Mouse (Mus musculus) cerebellum, postnatal 36 days (tissue): ENCODE measurements at regions not wholly inside any gene's neighbourhood (a gene's known extent, or its start where the extent isn't known, plus 50 kb on each side); places are given as distances from the start of the nearest gene placed in this dataset.
A peak's percentile ranks its signal among the peaks of the same experiment; 100 is the strongest.

ENCODE experiments used
- DNase-seq, 2 experiments: peaks; one replicate each; pipeline ENCODE4 v3.0.0; 2021 to 2022; ENCODE audit warnings: mixed read lengths in 2 of 2

- DNase-seq, result no peak
These were observed 317.3 kb upstream of the C030005K15Rik start for GRCm38 (mm10) chr10:98043873-98044272.

- no peak for DNase-seq
These were observed 318.0 kb upstream of the C030005K15Rik start for GRCm38 (mm10) chr10:98044579-98044978.

- DNase-seq, result no peak
These were observed 346.9 kb upstream of the C030005K15Rik start for GRCm38 (mm10) chr10:98073432-98073831.

- no peak for DNase-seq
These were observed 358.3 kb upstream of the C030005K15Rik start for GRCm38 (mm10) chr10:98084881-98085280.

GRCm38 (mm10) chr10:98116296-98116695, 389.7 kb upstream of the C030005K15Rik start:
- no peak for DNase-seq

GRCm38 (mm10) chr10:98125713-98126112, 399.2 kb upstream of the C030005K15Rik start:
- no peak for DNase-seq

- DNase-seq, result no peak
These were observed 408.5 kb upstream of the C030005K15Rik start for GRCm38 (mm10) chr10:98135026-98135425.

GRCm38 (mm10) chr10:98145773-98146172, 419.2 kb upstream of the C030005K15Rik start:
- no peak for DNase-seq

GRCm38 (mm10) chr10:98146998-98147863, 420.7 kb upstream of the C030005K15Rik start:
- no peak for DNase-seq

- DNase-seq, result no peak
These were observed 429.4 kb upstream of the C030005K15Rik start for GRCm38 (mm10) chr10:98155982-98156381.

GRCm38 (mm10) chr10:98185666-98186065, 459.1 kb upstream of the C030005K15Rik start:
- peak in 1 of 2 experiments; percentile 5 for DNase-seq

- no peak for DNase-seq
These were observed 470.3 kb upstream of the C030005K15Rik start for GRCm38 (mm10) chr10:98196852-98197251.

GRCm38 (mm10) chr10:98210246-98210645, 483.7 kb upstream of the C030005K15Rik start:
- no peak for DNase-seq

- no peak for DNase-seq
These were observed 486.5 kb upstream of the C030005K15Rik start for GRCm38 (mm10) chr10:98212876-98213587.

GRCm38 (mm10) chr10:98231017-98231416, 504.5 kb upstream of the C030005K15Rik start:
- DNase-seq, result no peak

GRCm38 (mm10) chr10:98231705-98232235, 505.2 kb upstream of the C030005K15Rik start:
- DNase-seq, result no peak

- no peak for DNase-seq
These were observed 521.8 kb upstream of the C030005K15Rik start for GRCm38 (mm10) chr10:98248311-98248710.

GRCm38 (mm10) chr10:98257980-98258707, 531.6 kb upstream of the C030005K15Rik start:
- DNase-seq, result no peak

GRCm38 (mm10) chr10:98259283-98259682, 532.7 kb upstream of the C030005K15Rik start:
- DNase-seq, result no peak

GRCm38 (mm10) chr10:98268511-98268910, 542.0 kb upstream of the C030005K15Rik start:
- DNase-seq, result no peak

GRCm38 (mm10) chr10:98291617-98292016, 565.1 kb upstream of the C030005K15Rik start:
- no peak for DNase-seq

GRCm38 (mm10) chr10:98292140-98292539, 565.6 kb upstream of the C030005K15Rik start:
- DNase-seq, result no peak

GRCm38 (mm10) chr10:98305667-98306066, 579.1 kb upstream of the C030005K15Rik start:
- DNase-seq, result no peak
